Mouse (Mus musculus) forebrain, embryonic 10.5 days (tissue): ENCODE measurements at regions not wholly inside any gene's neighbourhood (a gene's known extent, or its start where the extent isn't known, plus 50 kb on each side); places are given as distances from the start of the nearest gene placed in this dataset.

ENCODE experiments used
- DNase-seq: peaks from one replicate; pipeline ENCODE4 v3.0.0-alpha.2; 2017; ENCODE audit warnings: low spot score; ENCODE audit errors: extremely low spot score
- H3K27ac ChIP-seq: fragments of 300-500 bp; sonication (generic); 2 replicates; pipeline ENCODE4 v1.5.1; 2016; ENCODE audit warnings: mild to moderate bottlenecking
- H3K27me3 ChIP-seq: fragments of 300-500 bp; sonication (generic); 2 replicates; pipeline ENCODE4 v1.6.1; 2016; ENCODE audit warnings: mild to moderate bottlenecking; ENCODE audit not compliant: poor library complexity, severe bottlenecking
- H3K36me3 ChIP-seq: fragments of 300-500 bp; sonication (generic); replicated peaks from 2 replicates; pipeline ENCODE4 v1.6.1; 2016; ENCODE audit warnings: mild to moderate bottlenecking, moderate library complexity
- H3K4me1 ChIP-seq: fragments of 300-500 bp; sonication (generic); 2 replicates; pipeline ENCODE4 v1.6.1; 2016
- H3K4me3 ChIP-seq: fragments of 300-500 bp; sonication (generic); 2 replicates; pipeline ENCODE4 v1.5.1; 2016; ENCODE audit warnings: mild to moderate bottlenecking, moderate library complexity
- H3K9me3 ChIP-seq: fragments of 300-500 bp; sonication (generic); 2 replicates; pipeline ENCODE4 v1.6.1; 2016; ENCODE audit warnings: mild to moderate bottlenecking, moderate library complexity
- WGBS: fragments of 180-500 bp; shearing (Covaris S2); methylation state at CpG from one replicate; pipeline ENCODE4 v1.1.7; 2016; 5-methylcytosine and 5-hydroxymethylcytosine counted together

DNA sequence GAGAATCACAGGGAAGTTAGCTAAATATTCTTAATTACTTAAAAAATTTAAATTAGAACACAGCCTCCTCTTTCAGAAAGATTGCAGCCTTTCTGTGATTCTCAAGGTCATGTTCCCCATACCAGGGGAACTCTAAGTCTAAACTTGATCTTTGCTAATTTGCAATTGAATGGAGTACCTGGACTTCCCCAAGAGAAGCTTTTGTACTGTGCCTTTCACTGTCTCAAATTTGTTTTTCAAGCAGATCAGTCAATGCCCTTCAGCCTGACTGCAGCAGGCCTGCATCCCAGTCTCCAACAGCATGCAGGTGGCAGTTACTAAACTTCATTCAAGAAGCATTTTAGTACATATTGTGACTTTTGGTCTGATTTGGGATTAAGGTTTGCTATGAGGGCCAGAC is 611.8 kb downstream of the Snca start:
- Histone ChIP-seq H3K4me1 (no peaks in the 10 kb centered on the region), H3K4me3 (no peak overlapping the region), H3K27me3 (no peaks in the 10 kb centered on the region), H3K36me3 (no peaks in the 10 kb centered on the region), H3K27ac (no peak overlapping the region), H3K9me3 (no peaks in the 10 kb centered on the region)
- DNase-seq, result no peak

DNA sequence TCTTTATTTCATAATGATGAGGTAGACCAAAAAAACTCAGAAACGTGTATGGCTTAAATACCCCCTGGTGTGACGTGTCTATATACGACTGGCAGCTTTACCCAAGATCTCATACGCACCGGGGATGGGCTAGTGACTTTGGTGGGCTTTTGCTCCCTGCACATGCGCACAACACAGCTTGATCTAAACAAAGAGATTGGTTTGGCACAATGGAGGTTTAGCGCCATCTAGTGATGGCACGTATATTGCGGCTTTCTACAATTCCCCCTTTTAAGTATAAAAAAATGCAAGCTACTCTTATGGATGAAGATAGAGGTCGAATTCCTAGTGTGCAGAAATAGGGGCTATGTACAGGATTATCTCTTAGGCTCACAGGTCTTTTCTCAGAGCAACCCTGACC is 628.1 kb downstream of the Snca start:
- Histone ChIP-seq H3K9me3 (peaks cover 30% of the 10 kb centered on the region; the same call in 1 of the 2 replicates), H3K4me1 (no peaks in the 10 kb centered on the region), H3K4me3 (no peak overlapping the region), H3K36me3 (no peaks in the 10 kb centered on the region), H3K27me3 (no peaks in the 10 kb centered on the region), H3K27ac (no peak overlapping the region)
- DNase-seq, result peak; percentile 30
- WGBS, result 77% methylated on average over 10 of the region's 10 CpGs
